Mouse (Mus musculus) lung, embryonic 15.5 days (tissue): ENCODE results near the gene Slc44a3. TPM values are rescaled to one million over a fixed set of nuclear protein-coding genes. Genes with fewer than 3 reads are reported as not detected.

ENCODE experiments used
- ATAC-seq: fragments of 200-750 bp; cut with Nextera tagmentation; 2 replicates; pipeline ENCODE4 v1.8.0; 2017; ENCODE audit warnings: moderate number of reproducible peaks, borderline replicate concordance; ENCODE audit not compliant: low FRiP score, low TSS enrichment; ENCODE audit errors: extremely low read depth
- H3K27ac ChIP-seq: fragments of 300-500 bp; sonication (generic); 2 replicates; pipeline ENCODE4 v1.5.1; 2015; ENCODE audit warnings: moderate library complexity, mild to moderate bottlenecking, inconsistent platforms
- H3K27me3 ChIP-seq: fragments of 300-500 bp; sonication (generic); 2 replicates; pipeline ENCODE4 v1.6.1; 2015; ENCODE audit warnings: inconsistent platforms
- H3K36me3 ChIP-seq: fragments of 300-500 bp; sonication (generic); 2 replicates; pipeline ENCODE4 v1.6.1; 2015; ENCODE audit warnings: inconsistent platforms
- H3K4me1 ChIP-seq: fragments of 300-500 bp; sonication (generic); 2 replicates; pipeline ENCODE4 v1.6.1; 2015; ENCODE audit warnings: inconsistent platforms
- H3K4me2 ChIP-seq: fragments of 300-500 bp; sonication (generic); 2 replicates; pipeline ENCODE4 v1.6.1; 2015; ENCODE audit warnings: inconsistent platforms, mild to moderate bottlenecking, moderate library complexity
- H3K4me3 ChIP-seq: fragments of 300-500 bp; sonication (generic); 2 replicates; pipeline ENCODE4 v1.5.1; 2015; ENCODE audit warnings: mild to moderate bottlenecking, inconsistent platforms
- H3K9ac ChIP-seq: fragments of 300-500 bp; sonication (generic); 2 replicates; pipeline ENCODE4 v1.6.1; 2015; ENCODE audit warnings: inconsistent platforms
- H3K9me3 ChIP-seq: fragments of 300-500 bp; sonication (generic); 2 replicates; pipeline ENCODE4 v1.6.1; 2016; ENCODE audit warnings: inconsistent platforms
- WGBS: fragments of 180-500 bp; shearing (Covaris S2); methylation state at CpG from one replicate; pipeline ENCODE4 v1.1.7; 2015; 5-methylcytosine and 5-hydroxymethylcytosine counted together
- polyA plus RNA-seq: library from polyadenylated mRNA; unstranded; fragments of >200 nt; fragmentation: Nextera tagmentation; extraction: Ambion mirVana; gene quantifications from 2 replicates; pipeline ENCODE4 v1.2.1, GENCODE M21; 2015

Slc44a3 gene
- 15.3 and 16.5 TPM in 2 replicates for polyA plus RNA-seq

- H3K27me3 ChIP-seq: no peaks in the 10 kb centered on the region
- peak within 1 kb of the TSS; percentile 66 for H3K4me2 ChIP-seq
- H3K4me3 ChIP-seq: peak within 1 kb of the TSS; percentile 49
- H3K9ac ChIP-seq: peak within 1 kb of the TSS; percentile 52
- WGBS: 6% methylated on average over 24 of the region's 24 CpGs
- peaks cover 40% of the 10 kb centered on the region for H3K4me1 ChIP-seq
- peak; percentile 82 for ATAC-seq
- H3K36me3 ChIP-seq: no peaks in the 10 kb centered on the region
- peak within 1 kb of the TSS; percentile 92 for H3K27ac ChIP-seq
- no peaks in the 10 kb centered on the region for H3K9me3 ChIP-seq
Measured at GRCm38 (mm10) chr3:121532176-121532575, at the start of gene Slc44a3. Gene Slc44a3 (minus strand): TSS chr3:121532404.

DNA sequence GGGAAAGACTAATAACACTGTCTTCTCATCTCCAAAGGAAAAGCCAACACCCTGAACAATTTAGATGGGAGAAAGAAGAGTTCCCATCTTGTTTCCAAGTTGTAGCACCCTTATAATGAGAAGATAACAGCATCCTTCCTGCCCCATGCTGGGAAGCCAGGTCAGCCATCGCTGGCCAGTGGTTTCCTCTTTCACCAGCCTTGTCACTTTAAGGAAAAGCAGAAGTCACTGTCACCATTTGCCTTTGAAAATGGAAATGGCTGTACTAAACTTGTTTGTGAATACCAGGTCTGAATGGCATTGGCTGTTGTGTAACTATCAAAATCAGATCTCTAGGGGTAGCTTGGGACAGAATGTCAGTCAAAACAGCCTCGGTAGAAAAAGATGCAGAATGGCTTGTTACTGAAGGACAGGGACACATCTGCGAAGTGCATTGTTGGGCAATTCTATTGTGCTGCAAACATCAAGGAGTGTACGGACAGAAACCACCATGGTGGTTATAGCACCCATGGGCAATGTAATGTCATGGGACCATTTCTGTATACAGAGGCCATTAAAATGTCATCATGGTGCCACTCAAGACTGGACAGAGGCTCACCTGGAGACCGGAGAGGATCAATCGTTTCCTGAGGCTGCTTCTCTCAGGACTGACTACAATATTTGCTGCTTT, 47.8 kb upstream of the Slc44a3 start:
- Histone ChIP-seq H3K27me3 (no peaks in the 10 kb centered on the region), H3K36me3 (no peaks in the 10 kb centered on the region), H3K4me3 (no peak overlapping the region), H3K9me3 (no peaks in the 10 kb centered on the region), H3K4me2 (no peak overlapping the region), H3K9ac (no peak overlapping the region), H3K27ac (no peak overlapping the region), H3K4me1 (peaks cover 29% of the 10 kb centered on the region)
- ATAC-seq: no peak
- WGBS: 86% methylated on average over 6 of the region's 6 CpGs

- no peaks in the 10 kb centered on the region for H3K27me3 ChIP-seq
- no peaks in the 10 kb centered on the region for H3K9me3 ChIP-seq
- no peak overlapping the region for H3K27ac ChIP-seq
- no peak overlapping the region for H3K9ac ChIP-seq
- H3K36me3 ChIP-seq: no peaks in the 10 kb centered on the region
- no peak overlapping the region for H3K4me3 ChIP-seq
- no peak for ATAC-seq
- no peak overlapping the region for H3K4me2 ChIP-seq
- H3K4me1 ChIP-seq: peaks cover 23% of the 10 kb centered on the region
- WGBS: 74% methylated on average over 5 of the region's 5 CpGs
Measured at GRCm38 (mm10) chr3:121579402-121579801, 47.2 kb upstream of the Slc44a3 start.

- no peak overlapping the region for H3K4me3 ChIP-seq
- 61% methylated on average over 3 of the region's 5 CpGs for WGBS
- H3K9me3 ChIP-seq: no peaks in the 10 kb centered on the region
- no peak overlapping the region for H3K4me2 ChIP-seq
- H3K27ac ChIP-seq: no peak overlapping the region
- H3K4me1 ChIP-seq: peaks cover 17% of the 10 kb centered on the region
- no peak for ATAC-seq
- H3K27me3 ChIP-seq: no peaks in the 10 kb centered on the region
- H3K36me3 ChIP-seq: no peaks in the 10 kb centered on the region
- H3K9ac ChIP-seq: no peak overlapping the region
Measured at GRCm38 (mm10) chr3:121578706-121579105, 46.5 kb upstream of the Slc44a3 start.

GRCm38 (mm10) chr3:121577641-121578040, 45.4 kb upstream of the Slc44a3 start:
- H3K36me3 ChIP-seq: no peaks in the 10 kb centered on the region
- no peak overlapping the region for H3K4me3 ChIP-seq
- no peak overlapping the region for H3K4me2 ChIP-seq
- H3K9me3 ChIP-seq: no peaks in the 10 kb centered on the region
- H3K4me1 ChIP-seq: peaks cover 17% of the 10 kb centered on the region
- ATAC-seq: no peak
- no peaks in the 10 kb centered on the region for H3K27me3 ChIP-seq
- H3K27ac ChIP-seq: peak overlapping the region; percentile 80
- WGBS: 80% methylated on average over 5 of the region's 5 CpGs
- no peak overlapping the region for H3K9ac ChIP-seq

GRCm38 (mm10) chr3:121577032-121577591, 44.9 kb upstream of the Slc44a3 start:
- Histone ChIP-seq H3K36me3 (no peaks in the 10 kb centered on the region), H3K27ac (peak overlapping the region; percentile 80), H3K4me2 (no peak overlapping the region), H3K4me1 (peaks cover 17% of the 10 kb centered on the region), H3K4me3 (no peak overlapping the region), H3K9me3 (no peaks in the 10 kb centered on the region), H3K27me3 (no peaks in the 10 kb centered on the region), H3K9ac (no peak overlapping the region)
- ATAC-seq: peak; percentile 82; the same call in 1 of the 2 replicates
- 20% methylated on average over 10 of the region's 10 CpGs for WGBS

DNA sequence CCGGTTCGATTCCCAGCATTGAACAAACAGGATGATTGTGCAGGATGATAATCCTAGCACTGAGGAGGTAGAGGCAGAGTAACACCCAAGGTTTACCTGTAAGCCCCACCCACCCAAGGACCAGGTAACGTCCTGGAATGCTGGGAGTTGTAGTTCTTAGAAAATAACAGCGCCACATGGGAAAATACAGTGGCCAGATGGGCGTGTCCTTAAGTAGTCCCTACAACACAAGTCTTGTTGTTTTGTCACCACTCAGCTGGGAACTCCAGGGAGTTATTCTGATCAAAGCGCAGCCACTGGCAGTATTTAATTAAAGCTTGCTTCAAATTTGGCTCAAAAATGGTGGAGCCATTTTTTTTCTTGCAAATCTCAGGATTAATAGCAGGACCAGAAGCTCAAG, 44.2 kb upstream of the Slc44a3 start:
- ATAC-seq: no peak
- Histone ChIP-seq H3K27me3 (no peaks in the 10 kb centered on the region), H3K4me1 (peaks cover 17% of the 10 kb centered on the region), H3K9me3 (no peaks in the 10 kb centered on the region), H3K9ac (no peak overlapping the region), H3K4me2 (no peak overlapping the region), H3K4me3 (no peak overlapping the region), H3K36me3 (no peaks in the 10 kb centered on the region), H3K27ac (peak overlapping the region; percentile 80; the same call in 1 of the 2 replicates)
- WGBS: 62% methylated on average over 6 of the region's 6 CpGs

- Histone ChIP-seq H3K27ac (no peak overlapping the region), H3K4me3 (no peak overlapping the region), H3K36me3 (no peaks in the 10 kb centered on the region), H3K4me2 (no peak overlapping the region), H3K9me3 (no peaks in the 10 kb centered on the region), H3K9ac (no peak overlapping the region), H3K27me3 (no peaks in the 10 kb centered on the region), H3K4me1 (peaks cover 17% of the 10 kb centered on the region)
- ATAC-seq: no peak
- WGBS: 75% methylated on average over 4 of the region's 4 CpGs
Measured at GRCm38 (mm10) chr3:121574386-121574785, 42.2 kb upstream of the Slc44a3 start.

DNA sequence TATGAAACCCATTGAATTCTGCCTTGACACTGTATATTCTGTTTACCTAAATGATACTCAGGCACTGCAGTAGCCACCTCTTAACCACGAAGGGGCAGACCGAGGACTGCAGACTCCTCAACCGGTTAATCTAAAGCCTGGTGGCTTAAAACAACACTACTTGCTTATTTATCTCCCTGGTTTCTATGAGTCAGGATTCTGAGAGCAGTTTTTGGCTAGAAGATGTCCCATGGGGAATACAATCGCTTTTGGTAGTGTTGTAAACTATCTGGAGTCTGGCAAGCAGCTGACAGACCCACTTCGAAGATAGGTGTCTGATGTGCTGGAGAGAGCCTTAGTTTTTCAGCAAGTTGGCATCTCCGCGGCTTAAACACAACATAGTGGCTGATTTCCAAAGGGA, 41.7 kb upstream of the Slc44a3 start:
- H3K9ac ChIP-seq: no peak overlapping the region
- no peak overlapping the region for H3K4me2 ChIP-seq
- no peak overlapping the region for H3K4me3 ChIP-seq
- H3K27me3 ChIP-seq: no peaks in the 10 kb centered on the region
- 67% methylated on average over 7 of the region's 7 CpGs for WGBS
- no peaks in the 10 kb centered on the region for H3K36me3 ChIP-seq
- no peak for ATAC-seq
- H3K9me3 ChIP-seq: no peaks in the 10 kb centered on the region
- peaks cover 17% of the 10 kb centered on the region for H3K4me1 ChIP-seq
- no peak overlapping the region for H3K27ac ChIP-seq

DNA sequence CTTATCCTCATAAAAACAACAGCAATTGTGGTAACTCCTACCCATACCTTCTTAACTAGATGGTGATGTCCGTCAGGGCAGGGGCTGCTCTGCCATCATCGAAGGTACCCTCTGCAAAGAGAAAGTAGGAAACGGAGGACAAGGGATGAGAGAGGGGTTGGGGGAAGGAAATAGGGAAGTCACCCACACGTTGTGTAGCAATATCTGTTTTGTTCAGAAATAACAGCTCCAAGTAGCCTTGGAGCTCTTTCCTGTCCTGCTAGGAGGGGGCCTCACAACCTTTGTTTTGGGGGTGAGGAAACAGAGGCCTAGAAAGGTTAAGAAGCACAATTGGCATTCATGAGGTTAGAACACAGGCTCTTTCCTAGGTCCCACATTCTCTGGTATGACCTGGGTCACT, 39.3 kb upstream of the Slc44a3 start:
- Histone ChIP-seq H3K27me3 (no peaks in the 10 kb centered on the region), H3K9ac (no peak overlapping the region), H3K4me1 (peaks cover 4% of the 10 kb centered on the region; the same call in 1 of the 2 replicates), H3K36me3 (no peaks in the 10 kb centered on the region), H3K9me3 (no peaks in the 10 kb centered on the region), H3K4me3 (no peak overlapping the region), H3K4me2 (no peak overlapping the region), H3K27ac (no peak overlapping the region)
- 80% methylated on average over 4 of the region's 4 CpGs for WGBS
- ATAC-seq: no peak

- Histone ChIP-seq H3K4me3 (no peak overlapping the region), H3K9ac (no peak overlapping the region), H3K27me3 (no peaks in the 10 kb centered on the region), H3K9me3 (no peaks in the 10 kb centered on the region), H3K27ac (no peak overlapping the region), H3K4me1 (no peaks in the 10 kb centered on the region), H3K4me2 (no peak overlapping the region), H3K36me3 (no peaks in the 10 kb centered on the region)
- no peak for ATAC-seq
- WGBS: 80% methylated on average over 11 of the region's 11 CpGs
Measured at GRCm38 (mm10) chr3:121570623-121571022, 38.4 kb upstream of the Slc44a3 start.

GRCm38 (mm10) chr3:121569767-121570166, 37.6 kb upstream of the Slc44a3 start:
- Histone ChIP-seq H3K9ac (no peak overlapping the region), H3K27me3 (no peaks in the 10 kb centered on the region), H3K9me3 (no peaks in the 10 kb centered on the region), H3K4me3 (no peak overlapping the region), H3K36me3 (no peaks in the 10 kb centered on the region), H3K27ac (no peak overlapping the region), H3K4me1 (no peaks in the 10 kb centered on the region), H3K4me2 (no peak overlapping the region)
- 77% methylated on average over 5 of the region's 5 CpGs for WGBS
- no peak for ATAC-seq
